Comparison of ENCODE assay signal across 10 mouse cellular contexts in genomic region chr15:25365503-25365902, GRCm38 (mm10). TPM values are rescaled to one million over a fixed set of nuclear protein-coding genes. Genes with fewer than 3 reads are reported as not detected.
A peak's percentile ranks its signal among the peaks of the same experiment; 100 is the strongest.
DNase-seq lines count a peak whose midpoint lies in the region; ATAC-seq and TF ChIP-seq lines count a peak whose summit lies in the region.
"Had no signal": no experiment of that assay in that cellular context is flagged by ENCODE, and none has a peak within 500 bp of the region (broad histone marks: within the 10 kb centered on the region; RNA-seq: fewer than 3 reads in every experiment).

No protein-coding gene starts in this region.

- no peak for TF ChIP-seq POLR2A in testis, adult 2 months (IDR thresholded peaks at IDR 0.05; ENCODE audit: control insufficient read depth, low read depth, low read length)

- no peak overlapping the region for H3K4me2 ChIP-seq in forebrain, embryonic 16.5 days (ENCODE audit: low read length)
- peak overlapping the region; percentile 37 for H3K4me2 ChIP-seq in midbrain, embryonic 11.5 days
- no peak overlapping the region for H3K4me2 ChIP-seq in intestine, embryonic 16.5 days (ENCODE audit: low read depth, low read length)

- H3K27ac ChIP-seq in testis, adult 2 months (ENCODE audit: control insufficient read depth, insufficient read depth, low read depth, low read length) = peak overlapping the region; percentile 58; the same call in 1 of the 2 replicates
- H3K27ac ChIP-seq in forebrain, embryonic 16.5 days (ENCODE audit: low read length) = peak overlapping the region; percentile 37; the same call in 1 of the 2 replicates
- H3K27ac ChIP-seq in midbrain, embryonic 11.5 days (ENCODE audit: low read depth, low read length) = no peak overlapping the region
- no peak overlapping the region for H3K27ac ChIP-seq in intestine, embryonic 16.5 days (ENCODE audit: low read length)

- WGBS in forebrain, embryonic 16.5 days = 21% methylated on average over 5 of the region's 5 CpGs
- WGBS in midbrain, embryonic 11.5 days = 16% methylated on average over 5 of the region's 5 CpGs
- WGBS in intestine, embryonic 16.5 days = 55% methylated on average over 5 of the region's 5 CpGs

- peaks cover 11% of the 10 kb centered on the region for H3K4me1 ChIP-seq in testis, adult 2 months (ENCODE audit: control insufficient read depth, insufficient read depth, low read length)
- H3K4me1 ChIP-seq in forebrain, embryonic 16.5 days (replicated peaks; ENCODE audit: control insufficient read depth, insufficient read depth, low read length) = peaks cover 43% of the 10 kb centered on the region
- peaks cover 42% of the 10 kb centered on the region for H3K4me1 ChIP-seq in midbrain, embryonic 11.5 days (ENCODE audit: control insufficient read depth, insufficient read depth, low read length)
- no peaks in the 10 kb centered on the region; the same call in 1 of the 2 replicates for H3K4me1 ChIP-seq in intestine, embryonic 16.5 days (ENCODE audit: control insufficient read depth, insufficient read depth, low read length)

- no peak overlapping the region for H3K4me3 ChIP-seq in testis, adult 2 months (ENCODE audit: control insufficient read depth, low read depth, low read length)
- H3K4me3 ChIP-seq in forebrain, embryonic 16.5 days (replicated peaks; ENCODE audit: low read length) = no peak overlapping the region
- no peak overlapping the region for H3K4me3 ChIP-seq in midbrain, embryonic 11.5 days (ENCODE audit: low read depth, low read length)
- H3K4me3 ChIP-seq in intestine, embryonic 16.5 days (ENCODE audit: low read length) = no peak overlapping the region

- ATAC-seq in forebrain, embryonic 16.5 days = no peak
- no peak for ATAC-seq in midbrain, embryonic 11.5 days (ENCODE audit: low FRiP score)
- no peak for ATAC-seq in intestine, embryonic 16.5 days
- ATAC-seq in inflammation-experienced regulatory T-cells, adult 6 months = no peak
- no peak for ATAC-seq in erythroid progenitor cell, adult 5-6 weeks (replicated peaks; ENCODE audit: low FRiP score, poor library complexity, severe bottlenecking)
- ATAC-seq: liver, postnatal 0 days had no signal

- DNase-seq in testis, postnatal 10 days (ENCODE audit: low spot score) = no peak
- DNase-seq in midbrain, embryonic 11.5 days (ENCODE audit: low spot score, missing footprints) = no peak
- no peak for DNase-seq in lung, postnatal 10 days
- DNase-seq: liver, postnatal 0 days; thymus, postnatal 25 days had no signal

- no peaks in the 10 kb centered on the region for H3K36me3 ChIP-seq in testis, adult 2 months (ENCODE audit: control insufficient read depth, insufficient read depth, low read length)
- H3K36me3 ChIP-seq in forebrain, embryonic 16.5 days (ENCODE audit: control insufficient read depth, insufficient read depth) = peaks cover 3% of the 10 kb centered on the region; the same call in 1 of the 2 replicates
- peaks cover 2% of the 10 kb centered on the region; the same call in 1 of the 2 replicates for H3K36me3 ChIP-seq in midbrain, embryonic 11.5 days (ENCODE audit: control insufficient read depth, insufficient read depth, low read length)
- H3K36me3 ChIP-seq in intestine, embryonic 16.5 days (ENCODE audit: control insufficient read depth, insufficient read depth, low read length) = no peaks in the 10 kb centered on the region

- no peak overlapping the region for H3K9ac ChIP-seq in forebrain, embryonic 16.5 days (replicated peaks; ENCODE audit: low read depth, low read length)
- peak overlapping the region; percentile 61 for H3K9ac ChIP-seq in midbrain, embryonic 11.5 days (ENCODE audit: low read length)
- no peak overlapping the region for H3K9ac ChIP-seq in intestine, embryonic 16.5 days (ENCODE audit: low read depth, low read length)
- H3K9ac ChIP-seq: liver, postnatal 0 days had no signal

- H3K27me3 ChIP-seq in testis, adult 2 months (ENCODE audit: control insufficient read depth, insufficient read depth, low read length) = peaks cover 6% of the 10 kb centered on the region
- H3K27me3 ChIP-seq in forebrain, embryonic 16.5 days (replicated peaks; ENCODE audit: control insufficient read depth, insufficient read depth, low read length) = no peaks in the 10 kb centered on the region
- H3K27me3 ChIP-seq in midbrain, embryonic 11.5 days (ENCODE audit: control insufficient read depth, insufficient read depth, low read length) = no peaks in the 10 kb centered on the region
- no peaks in the 10 kb centered on the region for H3K27me3 ChIP-seq in intestine, embryonic 16.5 days (replicated peaks; ENCODE audit: control insufficient read depth, insufficient read depth, low read length)

- no peaks in the 10 kb centered on the region for H3K9me3 ChIP-seq in forebrain, embryonic 16.5 days (ENCODE audit: control insufficient read depth, low read length)
- no peaks in the 10 kb centered on the region for H3K9me3 ChIP-seq in midbrain, embryonic 11.5 days (ENCODE audit: control insufficient read depth, low read length)
- H3K9me3 ChIP-seq in intestine, embryonic 16.5 days (ENCODE audit: control insufficient read depth, low read length) = no peaks in the 10 kb centered on the region

- TF ChIP-seq CTCF in testis, adult 2 months (IDR thresholded peaks at IDR 0.05; ENCODE audit: control insufficient read depth, insufficient read depth, insufficient replicate concordance, low read depth, low read length) = no peak

RNA-seq across cellular contexts. Expression of gene Basp1, which starts 48.1 kb away (rescaled TPM):
- polyA plus RNA-seq in testis, adult 2 months (2012; rRNA removed) = 11.8 and 13.6 TPM in 2 replicates
- 198 and 206 TPM in 2 replicates for polyA plus RNA-seq in forebrain, embryonic 16.5 days (2015; fragmentation: Nextera tagmentation; extraction: Ambion mirVana)
- polyA plus RNA-seq in midbrain, embryonic 11.5 days (2014; fragmentation: Nextera tagmentation; extraction: Ambion mirVana) = 186 and 217 TPM in 2 replicates
- 6.5 and 7.6 TPM in 2 replicates for polyA plus RNA-seq in intestine, embryonic 16.5 days (2015; fragmentation: Nextera tagmentation; extraction: Ambion mirVana)
- polyA plus RNA-seq in inflammation-experienced regulatory T-cells, adult 6 months (2017; shearing (Covaris generic)) = under 1 TPM in 1 of 3 experiments, not detected in 2; 0.51 TPM
- 2.2 TPM in 1 of 2 replicates, not detected in the other for total RNA-seq in erythroid progenitor cell, adult 5-6 weeks (2015; ENCODE audit: low replicate concordance)
- total RNA-seq in erythroid progenitor cell, adult 5-6 weeks (2017; ENCODE audit: low replicate concordance) = 2.1 TPM in 1 of 2 replicates, not detected in the other

Comparison
In these comparisons a context has a peak if more than half of its experiments do, and no peak if none do; other contexts are left out.
1. H3K27ac ChIP-seq: peak in testis, adult 2 months (single experiment) and forebrain, embryonic 16.5 days (single experiment); none in midbrain, embryonic 11.5 days (single experiment) and intestine, embryonic 16.5 days (single experiment).
2. RNA of gene Basp1, which starts 48.1 kb away (polyA plus RNA-seq): 186 to 217 TPM in midbrain, embryonic 11.5 days and 198 to 206 TPM in forebrain, embryonic 16.5 days; 11.8 to 13.6 TPM in testis, adult 2 months, 6.5 to 7.6 TPM in intestine, embryonic 16.5 days and 0.51 TPM in inflammation-experienced regulatory T-cells, adult 6 months; every median in the first group is over 10 times any median in the second.